Comparison of ENCODE assay signal across 15 mouse cellular contexts in genomic region chr9:119051158-119051557, GRCm38 (mm10). TPM values are rescaled to one million over a fixed set of nuclear protein-coding genes. Genes with fewer than 3 reads are reported as not detected.
DNase-seq lines count a peak whose midpoint lies in the region; ATAC-seq and TF ChIP-seq lines count a peak whose summit lies in the region.
"Had no signal": no experiment of that assay in that cellular context is flagged by ENCODE, and none has a peak within 500 bp of the region (broad histone marks: within the 10 kb centered on the region; RNA-seq: fewer than 3 reads in every experiment).

No protein-coding gene starts in this region.

- peak; percentile 38; the same call in 1 of the 2 replicates for TF ChIP-seq CTCF in kidney, adult 2 months (conservative IDR thresholded peaks at IDR 0.05; ENCODE audit: insufficient read depth, insufficient read length, low read depth, low read length)

- no peak for TF ChIP-seq POLR2A in kidney, adult 2 months (IDR thresholded peaks at IDR 0.05; ENCODE audit: low read depth, low read length)

- no peak overlapping the region for H3K4me3 ChIP-seq in kidney, adult 2 months (ENCODE audit: insufficient read depth, low read depth, low read length)
- no peak overlapping the region for H3K4me3 ChIP-seq in hindbrain, embryonic 13.5 days
- H3K4me3 ChIP-seq: heart, embryonic 15.5 days; hindbrain, embryonic 15.5 days; midbrain, embryonic 12.5 days; neural tube, embryonic 12.5 days had no signal

- no peak overlapping the region for H3K4me2 ChIP-seq in hindbrain, embryonic 13.5 days
- H3K4me2 ChIP-seq: hindbrain, embryonic 15.5 days; midbrain, embryonic 12.5 days; neural tube, embryonic 12.5 days had no signal

- no peak for ATAC-seq in hindbrain, embryonic 13.5 days (ENCODE audit: low FRiP score)
- ATAC-seq: forebrain, embryonic 16.5 days had no signal

- H3K27me3 ChIP-seq in kidney, adult 2 months (replicated peaks; ENCODE audit: control insufficient read depth, insufficient read depth, low read length) = no peaks in the 10 kb centered on the region
- peaks cover 30% of the 10 kb centered on the region for H3K27me3 ChIP-seq in hindbrain, embryonic 13.5 days

- no peak for DNase-seq in kidney, adult 2 months
- DNase-seq in kidney, adult 8-10 months = no peak
- DNase-seq in urinary bladder, postnatal 14 days (ENCODE audit: low spot score) = peak; percentile 59
- DNase-seq in urinary bladder, postnatal 10 days (ENCODE audit: low spot score) = no peak
- peak; percentile 69 for DNase-seq in fibroblast of lung, adult 2 months (ENCODE audit: low read depth)
- DNase-seq in embryo, embryonic 10.5 days (ENCODE audit: low spot score) = no peak
- DNase-seq: cerebellum, postnatal 14 days; gastrocnemius, postnatal 10 days; spleen, adult 18-20 months had no signal

- no peak overlapping the region for H3K27ac ChIP-seq in kidney, adult 2 months (ENCODE audit: insufficient read depth, low read depth, low read length)
- no peak overlapping the region for H3K27ac ChIP-seq in hindbrain, embryonic 13.5 days
- H3K27ac ChIP-seq: heart, embryonic 15.5 days; hindbrain, embryonic 15.5 days; midbrain, embryonic 12.5 days; neural tube, embryonic 12.5 days had no signal

- 65% methylated on average over 2 of the region's 2 CpGs for WGBS in kidney, adult 2 months
- 87% methylated on average over 2 of the region's 2 CpGs for WGBS in hindbrain, embryonic 13.5 days

- no peak overlapping the region for H3K9ac ChIP-seq in hindbrain, embryonic 13.5 days
- H3K9ac ChIP-seq: heart, embryonic 15.5 days; hindbrain, embryonic 15.5 days; midbrain, embryonic 12.5 days; neural tube, embryonic 12.5 days had no signal

- H3K4me1 ChIP-seq in kidney, adult 2 months (ENCODE audit: control insufficient read depth, insufficient read depth, low read length) = 0 out of 2 replicates have a peak, but pooled peaks cover 3% of the 10 kb centered on the region
- peaks cover 14% of the 10 kb centered on the region for H3K4me1 ChIP-seq in hindbrain, embryonic 13.5 days (replicated peaks)

- no peaks in the 10 kb centered on the region for H3K36me3 ChIP-seq in kidney, adult 2 months (ENCODE audit: control insufficient read depth, insufficient read depth, low read length)
- no peaks in the 10 kb centered on the region for H3K36me3 ChIP-seq in hindbrain, embryonic 13.5 days
- H3K36me3 ChIP-seq: heart, embryonic 15.5 days; hindbrain, embryonic 15.5 days; midbrain, embryonic 12.5 days; neural tube, embryonic 12.5 days had no signal

- no peaks in the 10 kb centered on the region for H3K9me3 ChIP-seq in hindbrain, embryonic 13.5 days
- H3K9me3 ChIP-seq: heart, embryonic 15.5 days; hindbrain, embryonic 15.5 days; midbrain, embryonic 12.5 days; neural tube, embryonic 12.5 days had no signal

RNA-seq across cellular contexts. Expression of gene Vill, which starts 1.4 kb away (rescaled TPM):
- polyA plus RNA-seq in kidney, adult 2 months (2012; rRNA removed) = 48.5 and 73.9 TPM in 2 replicates
- 4.2 TPM in 2 replicates for polyA plus RNA-seq in hindbrain, embryonic 13.5 days (2015; fragmentation: Nextera tagmentation; extraction: Ambion mirVana)

RNA-seq across cellular contexts. Expression of gene Plcd1, which starts 42.1 kb away (rescaled TPM):
- polyA plus RNA-seq in kidney, adult 2 months (2012; rRNA removed) = 11.3 and 11.8 TPM in 2 replicates
- polyA plus RNA-seq in hindbrain, embryonic 13.5 days (2015; fragmentation: Nextera tagmentation; extraction: Ambion mirVana) = 22.5 and 23.8 TPM in 2 replicates

RNA-seq across cellular contexts. Expression of gene Dlec1, which starts 51.1 kb away (rescaled TPM):
- polyA plus RNA-seq in kidney, adult 2 months (2012; rRNA removed) = 30.3 and 38.7 TPM in 2 replicates
- polyA plus RNA-seq in hindbrain, embryonic 13.5 days (2015; fragmentation: Nextera tagmentation; extraction: Ambion mirVana) = 0.38 and 1.5 TPM in 2 replicates

Comparison
In these comparisons a context has a peak if more than half of its experiments do, and no peak if none do; other contexts are left out.
1. DNase-seq: peak in urinary bladder, postnatal 14 days (single experiment) and fibroblast of lung, adult 2 months (single experiment); none in kidney, adult 2 months (single experiment), kidney, adult 8-10 months (0 of 2), urinary bladder, postnatal 10 days (single experiment) and embryo, embryonic 10.5 days (single experiment).
2. RNA of gene Dlec1, which starts 51.1 kb away (polyA plus RNA-seq): 30.3 to 38.7 TPM in kidney, adult 2 months; 0.38 to 1.5 TPM in hindbrain, embryonic 13.5 days; every median in the first group is over 10 times any median in the second.